ENCODE assay signal across 16 mouse cellular contexts in genomic region chr15:78863154-78863553, GRCm38 (mm10). TPM values are rescaled to one million over a fixed set of nuclear protein-coding genes. Genes with fewer than 3 reads are reported as not detected.
DNase-seq lines count a peak whose midpoint lies in the region; ATAC-seq and TF ChIP-seq lines count a peak whose summit lies in the region.
"Had no signal": no experiment of that assay in that cellular context is flagged by ENCODE, and none has a peak within 500 bp of the region (broad histone marks: within the 10 kb centered on the region; RNA-seq: fewer than 3 reads in every experiment).

No protein-coding gene starts in this region.

- no peak overlapping the region for H3ac ChIP-seq in myocyte (ENCODE audit: control insufficient read depth, insufficient read length)

- TF ChIP-seq CTCF in kidney, postnatal 0 days (IDR thresholded peaks at IDR 0.05; ENCODE audit: low read depth) = no peak
- TF ChIP-seq CTCF in E14TG2a.4 (conservative IDR thresholded peaks at IDR 0.05; ENCODE audit: low read length) = no peak

- H3K9me3 ChIP-seq in kidney, postnatal 0 days (replicated peaks; ENCODE audit: low read length) = no peaks in the 10 kb centered on the region
- H3K9me3 ChIP-seq in E14TG2a.4 (ENCODE audit: low read length) = no peaks in the 10 kb centered on the region
- no peaks in the 10 kb centered on the region for H3K9me3 ChIP-seq in midbrain, embryonic 14.5 days (ENCODE audit: control insufficient read depth, low read length)
- no peaks in the 10 kb centered on the region for H3K9me3 ChIP-seq in neural tube, embryonic 15.5 days (replicated peaks)
- H3K9me3 ChIP-seq: heart, embryonic 10.5 days; hindbrain, embryonic 13.5 days had no signal

- H3K27ac ChIP-seq in kidney, postnatal 0 days = peak overlapping the region; percentile 48; the same call in 1 of the 2 replicates
- no peak overlapping the region for H3K27ac ChIP-seq in midbrain, embryonic 14.5 days (replicated peaks; ENCODE audit: low read depth, low read length)
- no peak overlapping the region for H3K27ac ChIP-seq in neural tube, embryonic 15.5 days (replicated peaks)
- H3K27ac ChIP-seq: heart, embryonic 10.5 days; hindbrain, embryonic 13.5 days had no signal

- H3K4me2 ChIP-seq in kidney, postnatal 0 days (ENCODE audit: low read length) = no peak overlapping the region
- no peak overlapping the region for H3K4me2 ChIP-seq in myocyte (ENCODE audit: low read depth)
- no peak overlapping the region for H3K4me2 ChIP-seq in midbrain, embryonic 14.5 days (ENCODE audit: low read length)
- H3K4me2 ChIP-seq in neural tube, embryonic 15.5 days = no peak overlapping the region
- H3K4me2 ChIP-seq: hindbrain, embryonic 13.5 days; liver, embryonic 11.5 days had no signal

- no peak for DNase-seq in kidney, postnatal 0 days (ENCODE audit: low spot score)
- no peak for DNase-seq in kidney, postnatal 14 days
- DNase-seq in 416B (ENCODE audit: low read depth) = peak; percentile 28
- DNase-seq in midbrain, embryonic 14.5 days = no peak
- DNase-seq: adrenal gland, postnatal 14 days; cerebellum, adult 11 months; cerebellum, postnatal 10 days; right cerebral cortex, adult 18-20 months had no signal

- 62% methylated on average over 2 of the region's 2 CpGs for whole genome bisulfite sequencing in kidney, postnatal 0 days
- WGBS in midbrain, embryonic 14.5 days = 87% methylated on average over 2 of the region's 2 CpGs
- WGBS in neural tube, embryonic 15.5 days = 74% methylated on average over 2 of the region's 2 CpGs

- no peaks in the 10 kb centered on the region for H3K36me3 ChIP-seq in kidney, postnatal 0 days (ENCODE audit: insufficient read depth, low read length)
- no peaks in the 10 kb centered on the region for H3K36me3 ChIP-seq in E14TG2a.4 (ENCODE audit: insufficient read depth, low read length)
- no peaks in the 10 kb centered on the region for H3K36me3 ChIP-seq in myocyte (ENCODE audit: control insufficient read depth, insufficient read depth)
- H3K36me3 ChIP-seq in midbrain, embryonic 14.5 days (ENCODE audit: control insufficient read depth, insufficient read depth, low read length) = no peaks in the 10 kb centered on the region
- no peaks in the 10 kb centered on the region for H3K36me3 ChIP-seq in neural tube, embryonic 15.5 days
- H3K36me3 ChIP-seq: heart, embryonic 10.5 days; hindbrain, embryonic 13.5 days had no signal

- no peaks in the 10 kb centered on the region for H3K79me2 ChIP-seq in myocyte (ENCODE audit: control insufficient read depth, insufficient read depth)

- no peak overlapping the region for H3K4me3 ChIP-seq in kidney, postnatal 0 days (replicated peaks; ENCODE audit: low read depth, low read length)
- H3K4me3 ChIP-seq in E14TG2a.4 (replicated peaks; ENCODE audit: low read length) (peak overlapping the region; percentile 62; the same call in 1 of the 2 replicates), myocyte (no peak overlapping the region)
- H3K4me3 ChIP-seq in midbrain, embryonic 14.5 days (replicated peaks; ENCODE audit: low read depth, low read length) = no peak overlapping the region
- H3K4me3 ChIP-seq in neural tube, embryonic 15.5 days (replicated peaks) = no peak overlapping the region
- H3K4me3 ChIP-seq: heart, embryonic 10.5 days; hindbrain, embryonic 13.5 days had no signal

- H3K4me1 ChIP-seq in kidney, postnatal 0 days (replicated peaks; ENCODE audit: insufficient read depth, low read length) = peaks cover 16% of the 10 kb centered on the region
- H3K4me1 ChIP-seq in E14TG2a.4 (replicated peaks; ENCODE audit: low read depth, low read length) = peaks cover 56% of the 10 kb centered on the region
- no peaks in the 10 kb centered on the region for H3K4me1 ChIP-seq in midbrain, embryonic 14.5 days (ENCODE audit: control insufficient read depth, insufficient read depth, low read length)
- 0 out of 2 replicates have a peak, but pooled peaks cover 3% of the 10 kb centered on the region for H3K4me1 ChIP-seq in neural tube, embryonic 15.5 days
- H3K4me1 ChIP-seq: hindbrain, embryonic 13.5 days had no signal

- H3K27me3 ChIP-seq in kidney, postnatal 0 days (ENCODE audit: insufficient read depth, low read length) = no peaks in the 10 kb centered on the region
- peaks cover 20% of the 10 kb centered on the region for H3K27me3 ChIP-seq in E14TG2a.4 (ENCODE audit: insufficient read depth, low read length)
- H3K27me3 ChIP-seq in myocyte (ENCODE audit: control insufficient read depth, insufficient read depth, insufficient read length) = no peaks in the 10 kb centered on the region
- H3K27me3 ChIP-seq in midbrain, embryonic 14.5 days (ENCODE audit: control insufficient read depth, insufficient read depth, low read length) = no peaks in the 10 kb centered on the region
- H3K27me3 ChIP-seq in neural tube, embryonic 15.5 days (replicated peaks) = no peaks in the 10 kb centered on the region
- H3K27me3 ChIP-seq: hindbrain, embryonic 13.5 days had no signal

- ATAC-seq in kidney, postnatal 0 days (replicated peaks; ENCODE audit: low FRiP score, low read depth) = no peak
- ATAC-seq in midbrain, embryonic 14.5 days (ENCODE audit: low FRiP score, low TSS enrichment) = no peak
- no peak for ATAC-seq in neural tube, embryonic 15.5 days (ENCODE audit: low FRiP score)
- ATAC-seq: forebrain, embryonic 16.5 days had no signal

- no peak for TF ChIP-seq POLR2A in myocyte (IDR thresholded peaks at IDR 0.05; ENCODE audit: insufficient read length, low read depth)

- H3K9ac ChIP-seq in kidney, postnatal 0 days (ENCODE audit: low read depth, low read length) = no peak overlapping the region
- no peak overlapping the region for H3K9ac ChIP-seq in midbrain, embryonic 14.5 days (replicated peaks; ENCODE audit: low read length)
- H3K9ac ChIP-seq in neural tube, embryonic 15.5 days (replicated peaks) = no peak overlapping the region
- H3K9ac ChIP-seq: hindbrain, embryonic 13.5 days had no signal

TF ChIP-seq in myocyte, 11 proteins besides CTCF, POLR2A, EP300 and RAD21:
- TF ChIP-seq USF1 (IDR thresholded peaks at IDR 0.05; ENCODE audit: low read depth) = peak; percentile 75
- no peak for TF ChIP-seq TCF3 (IDR thresholded peaks at IDR 0.05; ENCODE audit: insufficient read length, low read depth)

RNA-seq across cellular contexts. Expression of gene Lgals2, which starts 7.8 kb away (rescaled TPM):
- polyA plus RNA-seq in kidney, postnatal 0 days (2015; fragmentation: Nextera tagmentation; extraction: Ambion mirVana) = 0.91 and 1.2 TPM in 2 replicates
- polyA plus RNA-seq in myocyte (2012; fragmentation: generic; extraction: Trizol) = 2.2 TPM
- not detected in 2 replicates for polyA plus RNA-seq in midbrain, embryonic 14.5 days (2014; fragmentation: Nextera tagmentation; extraction: Ambion mirVana)
- 26.1 TPM in 1 of 2 replicates, not detected in the other for polyA plus RNA-seq in neural tube, embryonic 15.5 days (2015; fragmentation: Nextera tagmentation; extraction: Ambion mirVana)
- polyA plus RNA-seq: forebrain, embryonic 16.5 days; hindbrain, embryonic 13.5 days; midbrain, postnatal 0 days had no signal

RNA-seq across cellular contexts. Expression of gene Gga1, which starts 13.8 kb away (rescaled TPM):
- polyA plus RNA-seq in kidney, postnatal 0 days (2015; fragmentation: Nextera tagmentation; extraction: Ambion mirVana) = 41.5 and 42.8 TPM in 2 replicates
- 89.3 TPM for polyA plus RNA-seq in myocyte (2012; fragmentation: generic; extraction: Trizol)
- polyA plus RNA-seq in midbrain, embryonic 14.5 days (2014; fragmentation: Nextera tagmentation; extraction: Ambion mirVana) = 37.3 and 42.0 TPM in 2 replicates
- polyA plus RNA-seq in neural tube, embryonic 15.5 days (2015; fragmentation: Nextera tagmentation; extraction: Ambion mirVana) = 42.6 and 44.1 TPM in 2 replicates

RNA-seq across cellular contexts. Expression of gene Cdc42ep1, which starts 20.7 kb away (rescaled TPM):
- 51.4 and 57.1 TPM in 2 replicates for polyA plus RNA-seq in kidney, postnatal 0 days (2015; fragmentation: Nextera tagmentation; extraction: Ambion mirVana)
- polyA plus RNA-seq in myocyte (2012; fragmentation: generic; extraction: Trizol) = 76.0 TPM
- polyA plus RNA-seq in midbrain, embryonic 14.5 days (2014; fragmentation: Nextera tagmentation; extraction: Ambion mirVana) = 7.8 and 8.8 TPM in 2 replicates
- 12.0 and 16.2 TPM in 2 replicates for polyA plus RNA-seq in neural tube, embryonic 15.5 days (2015; fragmentation: Nextera tagmentation; extraction: Ambion mirVana)

RNA-seq across cellular contexts. Expression of gene Gm49510, which starts 36.3 kb away (rescaled TPM):
- 0.30 TPM in 1 of 2 replicates, not detected in the other for polyA plus RNA-seq in kidney, postnatal 0 days (2015; fragmentation: Nextera tagmentation; extraction: Ambion mirVana)
- polyA plus RNA-seq in myocyte (2012; fragmentation: generic; extraction: Trizol) = 0.04 TPM
- not detected in 2 replicates for polyA plus RNA-seq in midbrain, embryonic 14.5 days (2014; fragmentation: Nextera tagmentation; extraction: Ambion mirVana)
- polyA plus RNA-seq in neural tube, embryonic 15.5 days (2015; fragmentation: Nextera tagmentation; extraction: Ambion mirVana) = not detected in 2 replicates
- polyA plus RNA-seq: hindbrain, embryonic 13.5 days had no signal

RNA-seq across cellular contexts. Expression of gene Sh3bp1, which starts 36.4 kb away (rescaled TPM):
- 19.6 and 24.6 TPM in 2 replicates for polyA plus RNA-seq in kidney, postnatal 0 days (2015; fragmentation: Nextera tagmentation; extraction: Ambion mirVana)
- polyA plus RNA-seq in myocyte (2012; fragmentation: generic; extraction: Trizol) = 11.1 TPM
- 1.7 and 2.9 TPM in 2 replicates for polyA plus RNA-seq in midbrain, embryonic 14.5 days (2014; fragmentation: Nextera tagmentation; extraction: Ambion mirVana)
- polyA plus RNA-seq in neural tube, embryonic 15.5 days (2015; fragmentation: Nextera tagmentation; extraction: Ambion mirVana) = 3.7 and 16.9 TPM in 2 replicates
